Mouse (Mus musculus) cerebellum, adult 2 months (tissue): ENCODE measurements at regions not wholly inside any gene's neighbourhood (a gene's known extent, or its start where the extent isn't known, plus 50 kb on each side); places are given as distances from the start of the nearest gene placed in this dataset.
"Not testable (repeated sequence)": the region's sequence is repeated elsewhere in the genome, so short reads cannot be mapped to it uniquely, and the experiment has no call there.

Experiments used
- CTCF ChIP-seq: fragments of 200-500 bp; IDR thresholded peaks from 2 replicates; pipeline ENCODE4 v1.5.1; 2011; ENCODE audit warnings: low read depth, mild to moderate bottlenecking, control low read depth, low read length, moderate library complexity, borderline replicate concordance; ENCODE audit not compliant: insufficient read depth
- POLR2A ChIP-seq: fragments of 200-500 bp; IDR thresholded peaks from 2 replicates; pipeline ENCODE4 v1.6.1; 2011; ENCODE audit warnings: low read length, control low read depth, borderline replicate concordance; ENCODE audit not compliant: insufficient read depth

DNA sequence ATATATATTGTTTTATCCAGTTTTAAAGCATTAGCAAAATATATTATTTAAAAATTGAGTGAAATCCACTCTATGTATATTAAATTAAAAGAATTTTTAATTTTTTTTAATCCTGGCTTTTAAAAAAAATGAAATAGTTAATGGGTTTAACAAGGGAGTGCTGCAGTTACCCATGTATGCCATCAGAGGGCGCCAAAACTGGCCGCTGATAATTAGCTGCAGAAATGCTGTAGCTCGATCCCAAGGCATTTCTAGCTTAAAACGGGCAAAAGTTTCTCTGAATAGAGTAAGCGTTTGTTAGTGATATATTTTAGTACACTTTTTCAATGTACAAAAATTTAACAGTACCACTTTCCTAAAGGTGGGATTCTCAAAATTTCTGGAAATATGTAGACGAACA, 82.5 kb upstream of the Zfp637 start:
- TF ChIP-seq CTCF = peak; percentile 42; the same call in 1 of the 2 replicates
- TF ChIP-seq POLR2A = not testable (repeated sequence)
